Mouse (Mus musculus): ENCODE data around the gene Slc39a7.
"Not testable (repeated sequence)": the region's sequence is repeated elsewhere in the genome, so short reads cannot be mapped to it uniquely, and the experiment has no call there.

Slc39a7 gene

GRCm38 (mm10) chr17:34006570-34006969 lies 24.9 kb downstream of the Slc39a7 start:
- in situ Hi-C loops (cut with MboI, MseI), result no loop called here

- in situ Hi-C loops (cut with MboI, MseI), result no loop called here
Observed at GRCm38 (mm10) chr17:34003426-34003825, 28.1 kb downstream of the Slc39a7 start.

GRCm38 (mm10) chr17:34000796-34001195 lies 30.7 kb downstream of the Slc39a7 start:
- in situ Hi-C loops (cut with MboI, MseI), result not testable (repeated sequence)

- in situ Hi-C loops (cut with MboI, MseI), result no loop called here
Observed at GRCm38 (mm10) chr17:34000150-34000537, 31.3 kb downstream of the Slc39a7 start, which contains the start of gene H2-K1. H2-K1 (minus strand) TSS chr17:34000347.

GRCm38 (mm10) chr17:33999341-34000149 lies 31.9 kb downstream of the Slc39a7 start:
- in situ Hi-C loops (cut with MboI, MseI), result loop anchor here (5.0 to 25.0 kb wide), 2 partner anchors 47 to 1388 kb away; partner anchors contain the start of genes B3galt4 and H2-Q4

GRCm38 (mm10) chr17:33998697-33999096 lies 32.8 kb downstream of the Slc39a7 start:
- in situ Hi-C loops (cut with MboI, MseI), result loop anchor here (5.0 to 25.0 kb wide), 2 partner anchors 46 to 1389 kb away; partner anchors contain the start of genes B3galt4 and H2-Q4

- in situ Hi-C loops (cut with MboI, MseI), result loop anchor here (5.0 to 25.0 kb wide), 2 partner anchors 45 to 1390 kb away; partner anchors contain the start of genes B3galt4 and H2-Q4
Observed at GRCm38 (mm10) chr17:33997025-33997424, 34.5 kb downstream of the Slc39a7 start.

- in situ Hi-C loops (cut with MboI, MseI), result loop anchor here (5.0 to 25.0 kb wide), 2 partner anchors 43 to 1392 kb away; partner anchors contain the start of genes B3galt4 and H2-Q4
Observed at GRCm38 (mm10) chr17:33995651-33996050, 35.8 kb downstream of the Slc39a7 start.

GRCm38 (mm10) chr17:33994959-33995358 lies 36.5 kb downstream of the Slc39a7 start:
- in situ Hi-C loops (cut with MboI, MseI), result loop anchor here (5.0 to 25.0 kb wide), 2 partner anchors 43 to 1392 kb away; partner anchors contain the start of genes B3galt4 and H2-Q4

GRCm38 (mm10) chr17:33991788-33992664 lies 39.5 kb downstream of the Slc39a7 start:
- in situ Hi-C loops (cut with MboI, MseI), result loop anchor here (25.0 kb wide), 1 partner anchor 1395 kb away; the partner anchor contains the start of gene H2-Q4

GRCm38 (mm10) chr17:33982136-33982535 lies 49.3 kb downstream of the Slc39a7 start:
- in situ Hi-C loops (cut with MboI, MseI), result loop anchor here (25.0 kb wide), 1 partner anchor 1405 kb away; the partner anchor contains the start of gene H2-Q4

GRCm38 (mm10) chr17:33981192-33981909 lies 50.1 kb downstream of the Slc39a7 start:
- in situ Hi-C loops (cut with MboI, MseI), result loop anchor here (25.0 kb wide), 1 partner anchor 1406 kb away; the partner anchor contains the start of gene H2-Q4

GRCm38 (mm10) chr17:33980181-33981035 lies 51.1 kb downstream of the Slc39a7 start:
- in situ Hi-C loops (cut with MboI, MseI), result loop anchor here (25.0 kb wide), 1 partner anchor 1407 kb away; the partner anchor contains the start of gene H2-Q4

GRCm38 (mm10) chr17:33979512-33980050 lies 51.9 kb downstream of the Slc39a7 start:
- in situ Hi-C loops (cut with MboI, MseI), result loop anchor here (25.0 kb wide), 1 partner anchor 1408 kb away; the partner anchor contains the start of gene H2-Q4

- in situ Hi-C loops (cut with MboI, MseI), result loop anchor here (25.0 kb wide), 1 partner anchor 1409 kb away; the partner anchor contains the start of gene H2-Q4
Observed at GRCm38 (mm10) chr17:33978631-33979031, 52.9 kb downstream of the Slc39a7 start.
